Mouse (Mus musculus) spleen, adult 2 months (tissue): Measurements from ENCODE around the gene Tnks2. TPM values are rescaled to one million over a fixed set of nuclear protein-coding genes. Genes with fewer than 3 reads are reported as not detected.

Source experiments
- DNase-seq, 2 experiments: peaks; one replicate each; pipeline versions ENCODE4 v3.0.0 to v3.0.0-alpha.2; 2012 to 2021; ENCODE audit warnings: low spot score in 2 of 2, low read depth in 1 of 2
- H3K27ac ChIP-seq: fragments of 200-500 bp; 2 replicates; pipeline ENCODE4 v1.5.1; 2012; ENCODE audit warnings: low read length, inconsistent platforms; ENCODE audit not compliant: insufficient read depth
- H3K27me3 ChIP-seq: fragments of 200-500 bp; 2 replicates; pipeline ENCODE4 v1.6.1; 2012; ENCODE audit warnings: mild to moderate bottlenecking, moderate library complexity, low read length, inconsistent platforms; ENCODE audit not compliant: control insufficient read depth, insufficient read depth
- H3K36me3 ChIP-seq: fragments of 200-500 bp; 2 replicates; pipeline ENCODE4 v1.6.1; 2012; ENCODE audit warnings: mild to moderate bottlenecking, low read length, inconsistent platforms; ENCODE audit not compliant: control insufficient read depth, insufficient read depth
- H3K4me1 ChIP-seq: fragments of 200-500 bp; 2 replicates; pipeline ENCODE4 v1.6.1; 2011; ENCODE audit warnings: inconsistent platforms; ENCODE audit not compliant: control insufficient read depth, insufficient read depth, insufficient read length
- H3K4me3 ChIP-seq: fragments of 200-500 bp; 2 replicates; pipeline ENCODE4 v1.5.1; 2011; ENCODE audit warnings: mild to moderate bottlenecking, inconsistent platforms; ENCODE audit not compliant: insufficient read depth, insufficient read length; ENCODE audit errors: extremely low read depth
- CTCF ChIP-seq: fragments of 200-500 bp; IDR thresholded peaks from 2 replicates; pipeline ENCODE4 v1.5.1; 2011; ENCODE audit warnings: mild to moderate bottlenecking, inconsistent platforms; ENCODE audit not compliant: insufficient read depth, insufficient read length, insufficient replicate concordance; ENCODE audit errors: extremely low read depth
- POLR2A ChIP-seq: fragments of 200-500 bp; IDR thresholded peaks from 2 replicates; pipeline ENCODE4 v1.6.1; 2011; ENCODE audit warnings: low read depth, low read length, inconsistent platforms
- WGBS: fragments of 180-500 bp; shearing (Covaris S2); methylation state at CpG from one replicate; pipeline ENCODE4 v1.1.7; 2018; 5-methylcytosine and 5-hydroxymethylcytosine counted together
- polyA plus RNA-seq: library from polyadenylated mRNA; depleted of rRNA; stranded (reverse); fragments of >200 nt; gene quantifications from 2 replicates; pipeline ENCODE4 v1.2.3, GENCODE M21; 2012; rRNA removed

The Tnks2 gene
- polyA plus RNA-seq, result 14.2 and 16.7 TPM in 2 replicates

- peaks cover 11% of the 10 kb centered on the region for H3K4me1 ChIP-seq
- H3K4me3 ChIP-seq, result peak within 1 kb of the TSS; percentile 81
- peak; percentile 75 to 95 for DNase-seq
- no peaks in the 10 kb centered on the region for H3K36me3 ChIP-seq
- peak within 1 kb of the TSS; percentile 92 for H3K27ac ChIP-seq
- under 1% methylated on average over 73 of the region's 73 CpGs for WGBS
- no peaks in the 10 kb centered on the region for H3K27me3 ChIP-seq
- TF ChIP-seq CTCF, result no peak
- peak; percentile 74; the same call in 1 of the 2 replicates for TF ChIP-seq POLR2A
Observed at GRCm38 (mm10) chr19:36833788-36834531, at the start of gene Tnks2. TSS of gene Tnks2 (plus strand) at chr19:36834232.

GRCm38 (mm10) chr19:36789873-36790733, 43.9 kb upstream of the Tnks2 start:
- TF ChIP-seq POLR2A (no peak), CTCF (no peak)
- Histone ChIP-seq H3K4me3 (no peak overlapping the region), H3K4me1 (no peaks in the 10 kb centered on the region), H3K27ac (no peak overlapping the region), H3K36me3 (no peaks in the 10 kb centered on the region), H3K27me3 (no peaks in the 10 kb centered on the region)
- 89% methylated on average over 17 of the region's 17 CpGs for WGBS
- DNase-seq, result no peak

GRCm38 (mm10) chr19:36792589-36792988, 41.4 kb upstream of the Tnks2 start:
- 70% methylated on average over 8 of the region's 8 CpGs for WGBS
- TF ChIP-seq CTCF, result no peak
- TF ChIP-seq POLR2A, result no peak
- no peaks in the 10 kb centered on the region for H3K4me1 ChIP-seq
- H3K27ac ChIP-seq, result no peak overlapping the region
- H3K4me3 ChIP-seq, result no peak overlapping the region
- no peak for DNase-seq
- H3K27me3 ChIP-seq, result no peaks in the 10 kb centered on the region
- H3K36me3 ChIP-seq, result no peaks in the 10 kb centered on the region

GRCm38 (mm10) chr19:36793450-36793849, 40.6 kb upstream of the Tnks2 start:
- Histone ChIP-seq H3K36me3 (no peaks in the 10 kb centered on the region), H3K27me3 (no peaks in the 10 kb centered on the region), H3K4me1 (no peaks in the 10 kb centered on the region), H3K4me3 (no peak overlapping the region), H3K27ac (no peak overlapping the region)
- no peak for DNase-seq
- 87% methylated on average over 1 of the region's 1 CpGs for WGBS
- TF ChIP-seq CTCF (no peak), POLR2A (no peak)

- no peaks in the 10 kb centered on the region for H3K4me1 ChIP-seq
- TF ChIP-seq CTCF (no peak), POLR2A (no peak)
- H3K4me3 ChIP-seq, result no peak overlapping the region
- WGBS, result 92% methylated on average over 4 of the region's 4 CpGs
- no peaks in the 10 kb centered on the region for H3K36me3 ChIP-seq
- H3K27me3 ChIP-seq, result no peaks in the 10 kb centered on the region
- no peak overlapping the region for H3K27ac ChIP-seq
- DNase-seq, result no peak
Observed at GRCm38 (mm10) chr19:36794008-36794407, 40.0 kb upstream of the Tnks2 start.

- WGBS, result 89% methylated on average over 3 of the region's 3 CpGs
- H3K27me3 ChIP-seq, result no peaks in the 10 kb centered on the region
- H3K4me1 ChIP-seq, result no peaks in the 10 kb centered on the region
- TF ChIP-seq CTCF (no peak), POLR2A (no peak)
- H3K27ac ChIP-seq, result no peak overlapping the region
- no peaks in the 10 kb centered on the region for H3K36me3 ChIP-seq
- no peak for DNase-seq
- H3K4me3 ChIP-seq, result no peak overlapping the region
Observed at GRCm38 (mm10) chr19:36795277-36795676, 38.8 kb upstream of the Tnks2 start.
